Mouse (Mus musculus) layer of hippocampus, adult 8-10 months (tissue): ENCODE measurements around the gene Kif28. TPM values are rescaled to one million over a fixed set of nuclear protein-coding genes. Genes with fewer than 3 reads are reported as not detected.
"Not testable (repeated sequence)": the region's sequence is repeated elsewhere in the genome, so short reads cannot be mapped to it uniquely, and the experiment has no call there.

Experiments
- DNase-seq, 2 experiments: peaks; one replicate each; pipeline ENCODE4 v3.0.0; 2022; ENCODE audit warnings: low spot score in 2 of 2
- total RNA-seq, 4 experiments: library from RNA; stranded (reverse); gene quantifications; 2 replicates each; pipeline ENCODE4 v1.2.4; 2022

Kif28 gene
- total RNA-seq, 4 experiments from 2014 or later: 0.09 to 0.61 (median 0.36) TPM

DNA sequence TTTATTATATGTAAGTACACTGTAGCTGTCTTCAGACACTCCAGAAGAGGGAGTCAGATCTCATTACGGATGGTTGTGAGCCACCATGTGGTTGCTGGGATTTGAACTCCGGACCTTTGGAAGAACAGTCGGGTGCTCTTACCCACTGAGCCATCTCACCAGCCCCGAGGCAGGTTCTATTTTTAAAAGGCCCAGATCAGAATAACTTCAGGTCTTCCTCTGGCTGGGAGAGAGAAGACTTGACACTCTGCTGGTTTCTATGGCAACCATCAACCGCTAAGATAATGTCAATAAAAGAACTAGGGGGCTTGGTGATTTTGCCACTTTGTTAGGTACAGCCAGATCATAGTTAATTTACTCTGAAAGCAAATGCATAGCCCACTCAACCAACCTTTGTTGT lies 96.4 kb downstream of the Kif28 start:
- not testable (repeated sequence) for DNase-seq

DNA sequence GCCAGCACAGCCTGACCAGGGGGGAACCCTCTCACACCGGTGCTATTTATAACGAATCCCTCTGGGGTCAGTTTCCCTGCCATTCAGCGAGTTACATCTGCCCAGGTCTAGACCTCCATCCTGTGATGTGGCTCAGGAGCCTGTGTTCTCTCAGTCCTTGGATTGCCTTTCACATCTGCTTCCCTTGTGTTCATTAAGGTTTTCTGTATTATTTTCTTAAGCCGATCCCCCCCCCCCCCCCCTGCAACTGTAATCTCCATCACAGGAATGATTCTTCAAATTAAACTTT lies 99.1 kb downstream of the Kif28 start:
- DNase-seq: no peak

Other genes with a start within 250 kb of the Kif28 start
- gene Smyd3, start 227.2 kb downstream of the Kif28 start, total RNA-seq: 10 to 100 TPM; 25.1 to 28.9 (median 26.2) TPM
- gene Tfb2m, start 199.0 kb downstream of the Kif28 start, total RNA-seq: 10 to 100 TPM; 20.1 to 26.4 (median 24.8) TPM
- 10 to 100 TPM; 30.5 to 35.9 (median 31.9) TPM for gene Cnst, start 198.9 kb downstream of the Kif28 start, total RNA-seq
- 10 to 100 TPM; 55.6 to 62.1 (median 59.4) TPM for gene Sccpdh, start 77.1 kb downstream of the Kif28 start, total RNA-seq
- under 1 TPM in 1 of 4 experiments, not detected in 3; 0.25 TPM for gene Gm10518, start 58.1 kb upstream of the Kif28 start, total RNA-seq
- gene Ahctf1, start 58.4 kb upstream of the Kif28 start, total RNA-seq: 10 to 100 TPM; 31.7 to 48.1 (median 39.2) TPM
- 100 to 1,000 TPM; 204 to 259 (median 236) TPM for gene Cdc42bpa, start 215.2 kb upstream of the Kif28 start, total RNA-seq